Mouse (Mus musculus) lung, embryonic 14.5 days (tissue): ENCODE measurements around the gene Dcdc2b. TPM values are rescaled to one million over a fixed set of nuclear protein-coding genes. Genes with fewer than 3 reads are reported as not detected.
A peak's percentile ranks its signal among the peaks of the same experiment; 100 is the strongest.

Source experiments
- ATAC-seq: fragments of 200-750 bp; cut with Nextera tagmentation; 2 replicates; pipeline ENCODE4 v1.8.0; 2017; ENCODE audit warnings: mild to moderate bottlenecking, moderate TSS enrichment, moderate library complexity; ENCODE audit not compliant: insufficient read depth
- DNase-seq: peaks from one replicate; pipeline ENCODE4 v3.0.0-alpha.2; 2015
- H3K27ac ChIP-seq: fragments of 300-500 bp; sonication (generic); 2 replicates; pipeline ENCODE4 v1.5.1; 2014; ENCODE audit warnings: low read depth, mild to moderate bottlenecking, moderate library complexity
- H3K27me3 ChIP-seq: fragments of 300-500 bp; sonication (generic); 2 replicates; pipeline ENCODE4 v1.6.1; 2014; ENCODE audit warnings: low read length, control low read depth; ENCODE audit not compliant: insufficient read depth
- H3K36me3 ChIP-seq: fragments of 300-500 bp; sonication (generic); 2 replicates; pipeline ENCODE4 v1.6.1; 2014; ENCODE audit warnings: control low read depth; ENCODE audit not compliant: insufficient read depth
- H3K4me1 ChIP-seq: fragments of 300-500 bp; sonication (generic); 2 replicates; pipeline ENCODE4 v1.6.1; 2014; ENCODE audit warnings: antibody characterized with exemption, control low read depth; ENCODE audit not compliant: insufficient read depth
- H3K4me2 ChIP-seq: fragments of 300-500 bp; sonication (generic); 2 replicates; pipeline ENCODE4 v1.6.1; 2014; ENCODE audit warnings: mild to moderate bottlenecking
- H3K4me3 ChIP-seq: fragments of 300-500 bp; sonication (generic); 2 replicates; pipeline ENCODE4 v1.5.1; 2014; ENCODE audit warnings: low read depth, low read length
- H3K9ac ChIP-seq: fragments of 300-500 bp; sonication (generic); 2 replicates; pipeline ENCODE4 v1.6.1; 2014
- H3K9me3 ChIP-seq: fragments of 300-500 bp; sonication (generic); 2 replicates; pipeline ENCODE4 v1.6.1; 2016; ENCODE audit warnings: low read depth, low read length, control low read depth
- CTCF ChIP-seq: IDR thresholded peaks from 2 replicates; pipeline ENCODE4 v1.5.1; 2016; ENCODE audit warnings: antibody characterized with exemption, low read depth
- WGBS: fragments of 180-500 bp; shearing (Covaris S2); extraction: QIAGEN DNeasy Blood & Tissue Kit; methylation state at CpG from one replicate; pipeline ENCODE4 v1.1.7; 2014; 5-methylcytosine and 5-hydroxymethylcytosine counted together
- polyA plus RNA-seq: library from polyadenylated mRNA; unstranded; fragments of >200 nt; fragmentation: Nextera tagmentation; extraction: Ambion mirVana; gene quantifications from 2 replicates; pipeline ENCODE4 v1.2.1, GENCODE M21; 2014

Dcdc2b gene
- polyA plus RNA-seq, 1 experiment from 2014 or later: 2.5 TPM

- no peak overlapping the region for H3K4me2 ChIP-seq
- H3K36me3 ChIP-seq: peaks cover 34% of the 10 kb centered on the region
- TF ChIP-seq CTCF: no peak
- WGBS: 77% methylated on average over 4 of the region's 4 CpGs
- no peak overlapping the region for H3K9ac ChIP-seq
- H3K4me1 ChIP-seq: no peaks in the 10 kb centered on the region
- no peak overlapping the region for H3K4me3 ChIP-seq
- DNase-seq (no peak), ATAC-seq (no peak)
- no peaks in the 10 kb centered on the region for H3K27me3 ChIP-seq
- H3K9me3 ChIP-seq: no peaks in the 10 kb centered on the region
- no peak overlapping the region for H3K27ac ChIP-seq
These were observed 25.2 kb downstream of the Dcdc2b start for GRCm38 (mm10) chr4:129588865-129589264.

GRCm38 (mm10) chr4:129586943-129587342, 27.1 kb downstream of the Dcdc2b start:
- ATAC-seq (no peak), DNase-seq (no peak)
- H3K9me3 ChIP-seq: no peaks in the 10 kb centered on the region
- H3K4me3 ChIP-seq: no peak overlapping the region
- no peak overlapping the region for H3K27ac ChIP-seq
- H3K36me3 ChIP-seq: peaks cover 16% of the 10 kb centered on the region
- TF ChIP-seq CTCF: no peak
- no peaks in the 10 kb centered on the region for H3K4me1 ChIP-seq
- H3K4me2 ChIP-seq: no peak overlapping the region
- no peak overlapping the region for H3K9ac ChIP-seq
- WGBS: 33% methylated on average over 1 of the region's 1 CpGs
- H3K27me3 ChIP-seq: no peaks in the 10 kb centered on the region

- no peak for DNase-seq
- Histone ChIP-seq H3K9me3 (no peaks in the 10 kb centered on the region), H3K27ac (no peak overlapping the region), H3K4me3 (peak overlapping the region; percentile 44; the same call in 1 of the 2 replicates), H3K27me3 (no peaks in the 10 kb centered on the region), H3K36me3 (peaks cover 4% of the 10 kb centered on the region), H3K4me1 (no peaks in the 10 kb centered on the region), H3K4me2 (peak overlapping the region; percentile 85), H3K9ac (no peak overlapping the region)
- TF ChIP-seq CTCF: no peak
- 72% methylated on average over 9 of the region's 9 CpGs for WGBS
- peak; percentile 42; the same call in 1 of the 2 replicates for ATAC-seq
These were observed 28.3 kb downstream of the Dcdc2b start for GRCm38 (mm10) chr4:129585773-129586172.

GRCm38 (mm10) chr4:129584884-129585608, 29.0 kb downstream of the Dcdc2b start:
- Histone ChIP-seq H3K27ac (peak overlapping the region; percentile 65), H3K4me2 (peak overlapping the region; percentile 85), H3K36me3 (no peaks in the 10 kb centered on the region), H3K4me3 (peak overlapping the region; percentile 44), H3K4me1 (no peaks in the 10 kb centered on the region), H3K9me3 (no peaks in the 10 kb centered on the region), H3K9ac (peak overlapping the region; percentile 58), H3K27me3 (no peaks in the 10 kb centered on the region)
- TF ChIP-seq CTCF: peak; percentile 72
- ATAC-seq (peak; percentile 83), DNase-seq (peak; percentile 91)
- 2% methylated on average over 36 of the region's 36 CpGs for WGBS

- peak overlapping the region; percentile 65 for H3K27ac ChIP-seq
These were observed 29.7 kb downstream of the Dcdc2b start for GRCm38 (mm10) chr4:129584370-129584769.

GRCm38 (mm10) chr4:129582251-129582650, 31.8 kb downstream of the Dcdc2b start:
- Histone ChIP-seq H3K27me3 (no peaks in the 10 kb centered on the region), H3K4me1 (no peaks in the 10 kb centered on the region), H3K27ac (no peak overlapping the region), H3K4me3 (no peak overlapping the region), H3K36me3 (no peaks in the 10 kb centered on the region), H3K4me2 (no peak overlapping the region), H3K9me3 (no peaks in the 10 kb centered on the region), H3K9ac (no peak overlapping the region)
- 76% methylated on average over 1 of the region's 1 CpGs for WGBS
- TF ChIP-seq CTCF: no peak
- no peak for DNase-seq
- no peak for ATAC-seq

More at GRCm38 (mm10) chr4:129584370-129584769, 29.7 kb downstream of the Dcdc2b start:
- Histone ChIP-seq H3K27me3 (no peaks in the 10 kb centered on the region), H3K36me3 (no peaks in the 10 kb centered on the region), H3K9ac (peak overlapping the region; percentile 58), H3K4me2 (peak overlapping the region; percentile 85), H3K4me3 (peak overlapping the region; percentile 44), H3K9me3 (no peaks in the 10 kb centered on the region), H3K4me1 (no peaks in the 10 kb centered on the region)
- ATAC-seq (no peak), DNase-seq (no peak)
- WGBS: 52% methylated on average over 1 of the region's 1 CpGs
- TF ChIP-seq CTCF: no peak

GRCm38 (mm10) chr4:129580347-129580746, 33.7 kb downstream of the Dcdc2b start:
- Histone ChIP-seq H3K27ac (no peak overlapping the region), H3K4me2 (no peak overlapping the region), H3K27me3 (no peaks in the 10 kb centered on the region), H3K9me3 (no peaks in the 10 kb centered on the region), H3K36me3 (no peaks in the 10 kb centered on the region), H3K9ac (no peak overlapping the region), H3K4me1 (no peaks in the 10 kb centered on the region), H3K4me3 (no peak overlapping the region)
- WGBS: 57% methylated on average over 7 of the region's 7 CpGs
- DNase-seq: no peak
- no peak for TF ChIP-seq CTCF
- ATAC-seq: no peak
